Mouse (Mus musculus): ENCODE data around the gene Six3. TPM values are rescaled to one million over a fixed set of nuclear protein-coding genes. Genes with fewer than 3 reads are reported as not detected.

The Six3 gene
- total and polyA plus RNA-seq, 3 experiments: not detected

GRCm38 (mm10) chr17:85609621-85610392, 3.6 kb upstream of the Six3 start:
- Histone ChIP-seq H3K36me3 (ENCODE audit: control insufficient read depth in 1 of 2, insufficient read depth in 2 of 2, low read length in 2 of 2) (no peaks in the 10 kb centered on the region), H3K27me3 (ENCODE audit: control insufficient read depth in 1 of 2, insufficient read depth in 2 of 2, low read length in 2 of 2) (peaks cover 0 to 1% of the 10 kb centered on the region in 2 experiments; a peak in 2 of 4 replicates), H3K4me3 (ENCODE audit: control insufficient read depth in 1 of 2, insufficient read depth in 1 of 2, low read depth in 2 of 2, low read length in 2 of 2) (no peak overlapping the region), H3K27ac (ENCODE audit: control insufficient read depth, low read depth, low read length) (no peak overlapping the region), H3K9ac (ENCODE audit: control insufficient read depth, low read depth, low read length, poor library complexity, severe bottlenecking) (no peak overlapping the region), H3K9me3 (replicated peaks; ENCODE audit: insufficient read depth, low read length) (no peaks in the 10 kb centered on the region), H3K79me2 (ENCODE audit: control insufficient read depth, insufficient read depth, low read length, poor library complexity) (no peaks in the 10 kb centered on the region), H3K4me1 (ENCODE audit: control insufficient read depth in 1 of 2, insufficient read depth in 2 of 2, low read length in 2 of 2) (no peaks in the 10 kb centered on the region)
- TF ChIP-seq POLR2AphosphoS2 (IDR thresholded peaks at IDR 0.05; ENCODE audit: low read length): no peak
- no peak for TF ChIP-seq TCF12 (IDR thresholded peaks at IDR 0.05; ENCODE audit: low read depth, low read length)
- no peak for TF ChIP-seq EP300 (IDR thresholded peaks at IDR 0.05; ENCODE audit: low read depth in 1 of 2, low read length in 2 of 2)
- no peak for TF ChIP-seq MYB (IDR thresholded peaks at IDR 0.05; ENCODE audit: low read depth, low read length)
- no peak for TF ChIP-seq TAL1 (IDR thresholded peaks at IDR 0.05; ENCODE audit: low read length)
- TF ChIP-seq MEF2A (IDR thresholded peaks at IDR 0.05; ENCODE audit: extremely low read depth, insufficient replicate concordance, low read depth, low read length, poor library complexity, severe bottlenecking): no peak
- TF ChIP-seq CHD2 (IDR thresholded peaks at IDR 0.05; ENCODE audit: low read length): no peak
- TF ChIP-seq NRF1 (IDR thresholded peaks at IDR 0.05; ENCODE audit: insufficient read depth, low read depth, low read length, poor library complexity, severe bottlenecking): no peak
- no peak for TF ChIP-seq HCFC1 (IDR thresholded peaks at IDR 0.05; ENCODE audit: low read depth, low read length)
- no peak for TF ChIP-seq UBTF (IDR thresholded peaks at IDR 0.05; ENCODE audit: borderline replicate concordance, insufficient read depth, low read depth, low read length)
- TF ChIP-seq TBP (IDR thresholded peaks at IDR 0.05; ENCODE audit: low read depth, low read length): no peak
- no peak for TF ChIP-seq ZC3H11A (IDR thresholded peaks at IDR 0.05; ENCODE audit: low read depth, low read length)
- TF ChIP-seq MAX (IDR thresholded peaks at IDR 0.05; ENCODE audit: low read length): no peak
- no peak for TF ChIP-seq ELF1 (IDR thresholded peaks at IDR 0.05; ENCODE audit: low read depth, low read length)
- TF ChIP-seq MAZ (IDR thresholded peaks at IDR 0.05; ENCODE audit: low read depth, low read length): no peak
- TF ChIP-seq RAD21 (IDR thresholded peaks at IDR 0.05; ENCODE audit: low read depth, low read length): no peak
- no peak for DNase-seq (ENCODE audit: low read depth, low spot score)

GRCm38 (mm10) chr17:85610393-85611115, 2.9 kb upstream of the Six3 start:
- H3K4me1 ChIP-seq (ENCODE audit: control insufficient read depth in 1 of 2, insufficient read depth in 2 of 2, low read length in 2 of 2): no peaks in the 10 kb centered on the region
- no peaks in the 10 kb centered on the region for H3K36me3 ChIP-seq (ENCODE audit: control insufficient read depth in 1 of 2, insufficient read depth in 2 of 2, low read length in 2 of 2)
- no peak for TF ChIP-seq USF2 (IDR thresholded peaks at IDR 0.05; ENCODE audit: borderline replicate concordance in 1 of 2, insufficient read depth in 1 of 2, low read depth in 1 of 2, low read length in 2 of 2)
- TF ChIP-seq POLR2AphosphoS2 (IDR thresholded peaks at IDR 0.05; ENCODE audit: low read length): no peak
- no peak for TF ChIP-seq MAFK (IDR thresholded peaks at IDR 0.05; ENCODE audit: borderline replicate concordance, low read depth, low read length)
- TF ChIP-seq TCF12 (IDR thresholded peaks at IDR 0.05; ENCODE audit: low read depth, low read length): no peak
- no peak for TF ChIP-seq UBTF (IDR thresholded peaks at IDR 0.05; ENCODE audit: borderline replicate concordance, insufficient read depth, low read depth, low read length)
- no peak for TF ChIP-seq MAZ (IDR thresholded peaks at IDR 0.05; ENCODE audit: low read depth, low read length)
- no peak for TF ChIP-seq RCOR1 (IDR thresholded peaks at IDR 0.05; ENCODE audit: low read depth, low read length)
- no peak for TF ChIP-seq USF1 (IDR thresholded peaks at IDR 0.05; ENCODE audit: low read depth, low read length)
- no peak for TF ChIP-seq ZMIZ1 (IDR thresholded peaks at IDR 0.05; ENCODE audit: low read depth, low read length)
- no peak for TF ChIP-seq ZC3H11A (IDR thresholded peaks at IDR 0.05; ENCODE audit: low read depth, low read length)
- no peak for TF ChIP-seq GATA1 (IDR thresholded peaks at IDR 0.05; ENCODE audit: low read depth, low read length)
- no peaks in the 10 kb centered on the region; a peak in 1 of 4 replicates for H3K27me3 ChIP-seq (ENCODE audit: control insufficient read depth in 1 of 2, insufficient read depth in 2 of 2, low read length in 2 of 2)
- H3K9me3 ChIP-seq (replicated peaks; ENCODE audit: insufficient read depth, low read length): no peaks in the 10 kb centered on the region
- no peak for DNase-seq (ENCODE audit: low read depth, low spot score)
- no peak overlapping the region for H3K4me3 ChIP-seq (ENCODE audit: control insufficient read depth in 1 of 2, insufficient read depth in 1 of 2, low read depth in 2 of 2, low read length in 2 of 2)
- no peak overlapping the region for H3K9ac ChIP-seq (ENCODE audit: control insufficient read depth, low read depth, low read length, poor library complexity, severe bottlenecking)
- H3K79me2 ChIP-seq (ENCODE audit: control insufficient read depth, insufficient read depth, low read length, poor library complexity): no peaks in the 10 kb centered on the region
- H3K27ac ChIP-seq (ENCODE audit: control insufficient read depth, low read depth, low read length): no peak overlapping the region

Measured in MEL (cell line).